Mouse (Mus musculus) intestine, postnatal 0 days (tissue): ENCODE measurements around the gene Timm29. TPM values are rescaled to one million over a fixed set of nuclear protein-coding genes. Genes with fewer than 3 reads are reported as not detected.

Source experiments
- ATAC-seq: fragments of 200-750 bp; cut with Nextera tagmentation; 2 replicates; pipeline ENCODE4 v1.8.0; 2017; ENCODE audit warnings: mild to moderate bottlenecking, moderate TSS enrichment, moderate library complexity
- H3K27ac ChIP-seq: fragments of 300-500 bp; sonication (generic); 2 replicates; pipeline ENCODE4 v1.5.1; 2014; ENCODE audit warnings: mild to moderate bottlenecking, low read depth, low read length, moderate library complexity
- H3K27me3 ChIP-seq: fragments of 300-500 bp; sonication (generic); replicated peaks from 2 replicates; pipeline ENCODE4 v1.6.1; 2014; ENCODE audit warnings: low read length, mixed read lengths; ENCODE audit not compliant: control insufficient read depth, insufficient read depth
- H3K36me3 ChIP-seq: fragments of 300-500 bp; sonication (generic); 2 replicates; pipeline ENCODE4 v1.6.1; 2014; ENCODE audit warnings: mild to moderate bottlenecking, moderate library complexity; ENCODE audit not compliant: control insufficient read depth, insufficient read depth
- H3K4me1 ChIP-seq: fragments of 300-500 bp; sonication (generic); replicated peaks from 2 replicates; pipeline ENCODE4 v1.6.1; 2014; ENCODE audit warnings: antibody characterized with exemption, low read length, mixed read lengths; ENCODE audit not compliant: control insufficient read depth, insufficient read depth
- H3K4me2 ChIP-seq: fragments of 300-500 bp; sonication (generic); replicated peaks from 2 replicates; pipeline ENCODE4 v1.6.1; 2014; ENCODE audit warnings: low read depth, mild to moderate bottlenecking, moderate library complexity
- H3K4me3 ChIP-seq: fragments of 300-500 bp; sonication (generic); 2 replicates; pipeline ENCODE4 v1.5.1; 2014; ENCODE audit warnings: low read depth, low read length
- H3K9ac ChIP-seq: fragments of 300-500 bp; sonication (generic); 2 replicates; pipeline ENCODE4 v1.6.1; 2014; ENCODE audit warnings: mild to moderate bottlenecking, low read depth, low read length
- H3K9me3 ChIP-seq: fragments of 300-500 bp; sonication (generic); 2 replicates; pipeline ENCODE4 v1.6.1; 2016; ENCODE audit warnings: mixed run types; ENCODE audit not compliant: control insufficient read depth
- CTCF ChIP-seq: sonication (generic); IDR thresholded peaks from 2 replicates; pipeline ENCODE4 v1.5.1; 2016; ENCODE audit warnings: low read depth, mild to moderate bottlenecking, control low read depth, antibody characterized with exemption, moderate library complexity
- WGBS: fragments of 180-500 bp; shearing (Covaris S2); extraction: QIAGEN DNeasy Blood & Tissue Kit; methylation state at CpG from one replicate; pipeline ENCODE4 v1.1.7; 2014; 5-methylcytosine and 5-hydroxymethylcytosine counted together
- polyA plus RNA-seq: library from polyadenylated mRNA; unstranded; fragments of >200 nt; fragmentation: Nextera tagmentation; extraction: Ambion mirVana; gene quantifications from 2 replicates; pipeline ENCODE4 v1.2.1, GENCODE M21; 2015

The Timm29 gene
- polyA plus RNA-seq, 1 experiment from 2014 or later: 15.9 TPM

DNA sequence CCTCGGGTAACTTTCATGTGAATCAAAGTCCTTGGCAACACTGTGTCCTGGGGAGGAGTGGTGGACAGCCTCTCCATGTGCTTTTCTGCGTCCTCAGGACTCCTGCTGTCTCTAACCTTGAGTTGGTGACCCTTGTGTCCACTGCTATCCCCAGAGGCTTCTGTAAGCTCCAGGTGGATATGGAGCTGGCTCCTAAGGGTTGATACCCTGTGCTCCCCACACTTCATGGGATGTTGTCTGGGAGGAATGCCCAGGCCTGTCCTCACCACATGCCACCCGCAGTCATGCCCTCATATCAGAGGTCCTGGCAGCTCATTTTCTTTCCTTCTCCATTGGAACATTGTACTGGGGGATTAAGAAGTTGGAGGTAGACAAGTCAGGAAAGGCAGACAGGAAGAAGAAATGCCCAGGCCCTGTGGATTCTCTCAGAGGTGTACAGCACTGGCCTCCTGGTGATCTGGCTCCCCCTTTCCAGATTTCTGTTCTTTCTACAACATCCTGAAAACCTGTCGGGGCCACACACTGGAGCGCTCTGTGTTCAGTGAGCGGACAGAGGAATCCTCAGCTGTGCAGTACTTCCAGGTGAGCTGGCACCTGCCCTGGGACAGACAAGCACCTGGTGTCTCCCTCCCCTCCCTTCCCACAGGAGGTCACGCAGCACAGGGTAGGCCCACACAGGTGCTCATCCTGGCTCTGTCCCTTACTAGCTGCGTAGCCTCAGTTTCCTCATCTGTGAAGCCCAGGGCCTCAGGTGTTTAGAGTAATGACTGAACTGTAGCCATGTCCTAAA lies 18.3 kb upstream of the Timm29 start:
- Histone ChIP-seq H3K4me2 (no peak overlapping the region), H3K36me3 (peaks cover 82% of the 10 kb centered on the region), H3K4me3 (no peak overlapping the region), H3K4me1 (no peaks in the 10 kb centered on the region), H3K9me3 (no peaks in the 10 kb centered on the region), H3K9ac (no peak overlapping the region), H3K27ac (peak overlapping the region; percentile 23; the same call in 1 of the 2 replicates), H3K27me3 (no peaks in the 10 kb centered on the region)
- no peak for TF ChIP-seq CTCF
- WGBS: 92% methylated on average over 8 of the region's 8 CpGs
- no peak for ATAC-seq

DNA sequence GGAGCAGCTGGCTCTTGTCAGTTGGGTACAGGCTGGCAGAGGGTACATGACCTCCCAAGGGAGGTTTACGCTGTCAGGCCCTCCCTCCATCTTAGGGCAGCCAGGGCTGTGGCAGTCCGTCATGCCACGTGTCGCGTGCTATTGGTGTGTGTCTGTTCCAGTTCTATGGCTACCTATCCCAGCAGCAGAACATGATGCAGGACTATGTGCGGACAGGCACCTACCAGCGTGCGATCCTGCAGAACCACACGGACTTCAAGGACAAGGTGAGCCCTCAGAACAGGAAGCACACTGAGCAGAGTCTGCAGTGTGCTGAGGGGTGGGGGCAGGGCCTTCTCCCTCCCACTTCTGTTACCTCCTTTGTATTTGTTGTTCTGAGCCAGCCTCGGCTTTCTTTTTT lies 17.3 kb upstream of the Timm29 start:
- Histone ChIP-seq H3K9me3 (no peaks in the 10 kb centered on the region), H3K9ac (no peak overlapping the region), H3K4me3 (no peak overlapping the region), H3K4me1 (no peaks in the 10 kb centered on the region), H3K27ac (no peak overlapping the region), H3K27me3 (no peaks in the 10 kb centered on the region), H3K4me2 (no peak overlapping the region), H3K36me3 (peaks cover 83% of the 10 kb centered on the region)
- TF ChIP-seq CTCF: no peak
- WGBS: 93% methylated on average over 10 of the region's 10 CpGs
- no peak for ATAC-seq

DNA sequence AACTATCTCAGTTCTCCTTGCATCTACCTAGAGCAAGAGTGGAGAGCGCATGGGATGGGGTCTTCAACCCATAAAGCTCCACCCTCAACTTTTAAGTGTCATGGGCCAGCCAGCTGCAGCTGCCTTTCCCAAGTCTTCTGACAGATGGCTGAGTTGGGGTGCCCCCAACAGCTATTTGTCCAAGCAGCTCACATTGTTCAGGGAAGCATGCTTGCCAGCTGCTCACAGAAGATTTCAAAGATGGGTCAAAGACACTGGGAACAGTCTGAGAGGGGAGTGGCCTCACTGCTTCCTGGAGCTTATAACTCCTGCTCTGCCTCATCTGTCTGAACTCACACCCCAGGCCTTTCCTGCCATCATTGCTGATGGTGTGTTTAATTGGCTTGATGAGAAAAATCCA lies 16.2 kb upstream of the Timm29 start:
- ATAC-seq: no peak
- Histone ChIP-seq H3K4me3 (no peak overlapping the region), H3K9ac (no peak overlapping the region), H3K27ac (no peak overlapping the region), H3K9me3 (no peaks in the 10 kb centered on the region), H3K27me3 (no peaks in the 10 kb centered on the region), H3K36me3 (peaks cover 77% of the 10 kb centered on the region), H3K4me1 (no peaks in the 10 kb centered on the region), H3K4me2 (no peak overlapping the region)
- no peak for TF ChIP-seq CTCF
- WGBS: 89% methylated on average over 1 of the region's 1 CpGs

GRCm38 (mm10) chr9:21578226-21578625 lies 14.3 kb upstream of the Timm29 start:
- H3K4me3 ChIP-seq: no peak overlapping the region
- no peak overlapping the region for H3K27ac ChIP-seq
- no peak overlapping the region for H3K4me2 ChIP-seq
- H3K27me3 ChIP-seq: no peaks in the 10 kb centered on the region
- H3K4me1 ChIP-seq: no peaks in the 10 kb centered on the region
- no peak for ATAC-seq
- no peaks in the 10 kb centered on the region for H3K9me3 ChIP-seq
- peaks cover 74% of the 10 kb centered on the region for H3K36me3 ChIP-seq
- TF ChIP-seq CTCF: no peak
- H3K9ac ChIP-seq: no peak overlapping the region
- 63% methylated on average over 3 of the region's 3 CpGs for WGBS

DNA sequence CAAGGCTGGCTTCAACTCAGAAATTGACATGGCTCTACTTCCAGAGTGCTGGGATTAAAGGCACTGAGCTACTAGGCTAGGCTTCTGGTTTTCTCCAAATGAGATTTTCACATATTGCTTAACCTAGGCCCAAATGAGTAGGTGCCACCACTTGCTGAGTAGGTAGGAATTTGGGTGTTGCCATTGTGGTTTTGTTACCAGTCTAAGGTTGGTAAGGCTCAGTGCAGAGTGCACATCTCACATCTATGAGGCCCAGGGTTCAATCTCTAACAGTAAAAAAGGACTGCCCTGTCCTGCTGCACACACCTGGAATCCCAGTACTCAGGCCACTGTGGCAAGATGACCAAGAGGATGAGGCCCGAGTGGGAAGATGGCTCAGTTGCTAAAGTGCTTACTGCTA lies 7.1 kb upstream of the Timm29 start:
- Histone ChIP-seq H3K4me1 (no peaks in the 10 kb centered on the region), H3K27ac (no peak overlapping the region), H3K4me3 (no peak overlapping the region), H3K9ac (no peak overlapping the region), H3K36me3 (peaks cover 83% of the 10 kb centered on the region), H3K4me2 (no peak overlapping the region), H3K9me3 (no peaks in the 10 kb centered on the region), H3K27me3 (no peaks in the 10 kb centered on the region)
- no peak for ATAC-seq
- WGBS: 89% methylated on average over 1 of the region's 1 CpGs
- no peak for TF ChIP-seq CTCF

GRCm38 (mm10) chr9:21587678-21588349 lies 4.7 kb upstream of the Timm29 start:
- H3K36me3 ChIP-seq: peaks cover 71% of the 10 kb centered on the region
- no peak overlapping the region for H3K4me3 ChIP-seq
- no peak for TF ChIP-seq CTCF
- 0 out of 2 replicates have a peak, but pooled peaks cover 5% of the 10 kb centered on the region for H3K4me1 ChIP-seq
- H3K27ac ChIP-seq: peak overlapping the region; percentile 7; the same call in 1 of the 2 replicates
- H3K27me3 ChIP-seq: no peaks in the 10 kb centered on the region
- ATAC-seq: no peak
- no peak overlapping the region for H3K9ac ChIP-seq
- no peak overlapping the region for H3K4me2 ChIP-seq
- H3K9me3 ChIP-seq: no peaks in the 10 kb centered on the region
- 76% methylated on average over 23 of the region's 23 CpGs for WGBS
